Mouse (Mus musculus): ENCODE results near the gene Dppa3.

Dppa3 gene

DNA sequence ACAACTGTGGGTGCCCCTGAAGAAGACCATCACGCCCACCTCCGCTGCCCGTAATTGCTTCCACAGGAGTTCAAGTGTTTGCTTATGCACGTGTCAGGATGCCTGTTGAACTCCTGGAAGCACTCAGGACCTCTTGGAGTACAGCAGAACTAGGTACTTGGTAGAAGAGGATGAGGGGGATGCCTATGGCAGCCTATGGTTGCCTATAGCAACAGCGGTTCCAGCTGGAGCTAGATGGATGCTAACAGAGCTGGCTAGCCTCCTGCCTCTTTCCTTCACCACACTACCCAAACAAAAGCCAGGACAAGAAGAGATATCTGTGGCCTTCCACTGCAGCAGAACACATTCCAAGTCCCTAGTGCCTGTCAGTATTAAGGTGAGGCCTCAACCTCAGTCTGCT lies 41.5 kb downstream of the Dppa3 start:
- no peak for DNase-seq (ENCODE audit: low spot score in 2 of 2)

DNA sequence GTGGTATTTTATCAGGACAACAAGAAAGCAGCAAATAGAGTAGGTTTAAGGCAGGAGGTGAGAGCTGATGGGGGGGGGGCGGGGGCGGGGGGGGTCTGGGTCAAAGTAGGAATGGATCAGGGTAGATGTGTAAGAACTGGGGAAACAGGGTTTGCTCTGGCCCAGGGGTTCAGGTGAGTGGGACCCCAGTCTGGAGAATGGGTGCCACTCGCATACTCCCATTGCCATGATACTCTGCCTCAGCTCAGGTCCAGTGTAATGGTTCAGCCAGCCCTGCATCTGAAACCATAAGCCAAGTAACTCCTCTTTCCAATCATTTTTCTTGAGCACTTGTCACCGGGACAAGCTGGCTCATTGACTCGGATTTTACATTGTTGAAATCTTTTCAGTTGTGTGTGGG lies 42.6 kb downstream of the Dppa3 start:
- no peak for DNase-seq (ENCODE audit: low spot score in 2 of 2)

DNA sequence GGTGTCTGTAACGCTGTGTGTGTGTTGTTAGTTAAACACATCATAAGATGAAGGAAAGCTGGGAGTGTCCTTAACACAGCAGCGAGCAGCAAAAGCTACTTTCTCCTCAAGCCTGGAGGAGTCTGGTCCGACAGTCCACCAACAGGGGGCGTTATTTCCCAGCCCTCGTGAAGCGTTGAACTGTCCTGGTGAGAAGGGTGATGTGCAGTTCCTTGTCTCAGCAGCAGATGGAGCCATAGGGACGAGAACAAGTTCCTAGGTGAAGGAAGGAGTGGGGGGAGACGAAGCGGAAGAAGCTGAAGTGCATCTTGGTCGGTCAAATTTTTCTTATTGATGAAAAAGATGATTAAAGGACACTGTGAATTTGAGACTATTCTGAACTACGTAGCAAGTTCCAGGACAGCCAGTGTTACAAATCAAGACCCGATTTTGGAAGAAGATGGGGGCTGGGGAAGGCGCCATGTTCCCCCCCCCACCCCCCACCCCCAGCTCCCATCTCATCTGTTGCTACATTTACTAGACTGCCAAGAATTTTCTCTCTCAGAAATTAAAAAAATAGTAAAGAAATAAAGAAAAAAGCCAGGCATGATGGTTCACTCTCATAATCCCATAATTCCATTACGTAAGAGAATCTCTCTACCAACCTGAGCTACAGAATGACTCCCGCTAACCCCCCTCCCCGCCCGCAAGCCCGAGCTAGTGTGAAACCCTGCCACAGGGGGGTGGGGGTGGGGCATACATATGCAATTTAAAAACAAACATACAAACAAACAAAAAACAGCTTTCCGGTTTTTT lies 43.4 kb downstream of the Dppa3 start:
- peak; percentile 67 to 89 for DNase-seq (ENCODE audit: low spot score in 2 of 2)

DNA sequence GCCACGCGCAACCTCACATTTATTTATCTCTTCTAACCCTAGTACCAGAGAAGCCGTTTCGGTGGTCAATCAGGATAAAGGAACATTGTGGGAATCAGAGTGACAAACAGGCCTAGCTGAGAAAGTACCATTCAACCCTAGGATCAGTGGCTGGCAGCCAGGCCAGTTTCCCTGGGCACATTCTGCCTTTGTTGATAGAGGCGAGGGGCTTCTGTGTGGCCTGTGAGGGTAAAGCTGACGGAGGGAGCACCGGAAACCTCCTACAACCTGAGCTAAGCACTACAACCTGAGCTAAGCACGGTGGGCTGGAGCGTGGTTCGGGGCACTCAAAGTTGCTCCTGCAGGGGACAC lies 44.0 kb downstream of the Dppa3 start:
- DNase-seq (ENCODE audit: low spot score in 2 of 2), result no peak

DNA sequence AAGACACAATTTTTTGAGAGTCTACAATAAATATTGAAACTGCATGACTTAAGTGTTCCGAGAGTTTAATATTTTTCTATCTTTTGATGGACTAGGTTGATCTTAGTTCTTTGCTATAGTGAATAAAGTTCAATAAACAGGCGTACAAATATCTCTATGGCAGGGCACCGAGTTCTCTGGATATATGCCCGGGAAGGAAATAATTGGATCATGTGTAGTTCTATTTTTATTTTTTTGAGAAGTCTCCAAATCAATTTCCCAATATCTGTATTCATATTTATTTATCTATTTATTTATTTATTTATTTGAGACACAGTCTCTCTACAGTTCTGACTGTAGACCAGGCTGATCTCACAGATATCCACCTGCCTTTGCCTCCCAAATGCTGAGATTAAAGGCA lies 44.6 kb downstream of the Dppa3 start:
- no peak for DNase-seq (ENCODE audit: low spot score in 2 of 2)

DNA sequence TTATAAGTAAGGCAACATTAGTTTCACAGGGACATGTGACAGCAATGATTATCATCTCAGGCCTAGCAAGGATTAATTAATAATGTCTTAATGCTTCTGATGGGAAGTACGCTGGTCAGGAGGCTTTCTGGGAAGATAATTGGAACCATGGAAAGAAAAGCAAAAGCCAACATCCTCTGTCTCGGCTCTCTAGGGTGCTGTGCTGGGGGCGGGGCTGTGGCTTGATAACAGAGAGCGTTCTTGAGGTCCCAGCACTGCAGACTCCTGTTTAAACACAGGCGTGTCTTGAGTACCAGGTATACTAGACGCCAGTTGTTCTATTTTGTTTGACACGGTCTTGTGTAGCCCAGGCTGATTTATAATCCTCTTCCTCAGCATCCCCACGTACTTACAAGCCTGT lies 46.5 kb downstream of the Dppa3 start:
- no peak for DNase-seq (ENCODE audit: low spot score in 2 of 2)

Measured in spleen, postnatal 10 days (tissue).